Mouse (Mus musculus) cerebellum, postnatal 10 days (tissue): Measurements from ENCODE around the gene Pebp1.

Source experiments
- DNase-seq, 2 experiments: peaks; one replicate each; pipeline ENCODE4 v3.0.0; 2021; ENCODE audit warnings: mixed read lengths in 2 of 2

Gene Pebp1

DNA sequence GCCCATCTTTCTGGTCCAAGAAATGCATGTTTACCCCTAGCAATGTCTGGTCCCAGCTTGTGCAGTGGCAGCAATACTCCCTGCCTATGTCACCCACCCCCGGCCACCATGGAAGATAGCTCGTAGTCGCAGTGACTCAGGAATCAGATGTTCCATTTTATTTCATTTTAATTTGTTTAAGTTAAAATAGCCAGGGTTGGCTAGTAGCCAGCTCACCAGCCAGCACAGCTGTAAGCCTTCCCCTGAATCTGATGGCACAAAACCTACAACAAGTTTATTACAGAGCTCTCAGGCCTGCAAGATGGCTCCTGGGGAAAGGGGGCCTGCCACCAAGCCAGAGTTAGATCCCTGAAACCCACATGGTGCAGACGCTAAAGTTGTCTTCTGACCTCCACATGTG lies 48.3 kb downstream of the Pebp1 start:
- peak in 1 of 2 experiments; percentile 23 for DNase-seq

DNA sequence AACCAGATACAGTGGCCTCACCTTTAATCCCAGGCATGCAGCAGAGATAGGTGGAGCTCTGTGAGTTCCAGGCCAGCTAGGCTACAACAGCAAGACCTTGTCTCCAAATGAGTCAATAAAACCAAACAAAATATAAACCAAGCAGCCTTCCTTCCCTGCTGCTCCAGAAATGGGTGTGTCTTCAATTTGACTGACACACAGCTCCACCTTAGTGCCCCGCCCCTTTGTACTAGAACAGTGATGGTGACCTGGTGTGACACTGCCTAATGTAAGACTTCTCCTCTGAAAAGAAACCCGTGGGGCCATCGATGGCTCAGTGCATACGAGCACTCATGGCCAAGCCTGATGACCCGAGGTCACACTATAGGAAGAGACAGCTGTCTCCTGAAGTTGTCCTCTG lies 50.9 kb downstream of the Pebp1 start:
- no peak for DNase-seq
